Mouse (Mus musculus): ENCODE measurements around the gene Etnk2.

- TF ChIP-seq CTCF (IDR thresholded peaks at IDR 0.05; ENCODE audit: insufficient read depth, low read length), result no peak
- no peak for TF ChIP-seq POLR2A (IDR thresholded peaks at IDR 0.05; ENCODE audit: borderline replicate concordance, extremely low read depth, low read depth, low read length)
Measured at GRCm38 (mm10) chr1:133329638-133329964, 33.8 kb upstream of the Etnk2 start.

All from lung, adult 2 months (tissue).